Mouse (Mus musculus): ENCODE results near the gene Shisa8.

DNA sequence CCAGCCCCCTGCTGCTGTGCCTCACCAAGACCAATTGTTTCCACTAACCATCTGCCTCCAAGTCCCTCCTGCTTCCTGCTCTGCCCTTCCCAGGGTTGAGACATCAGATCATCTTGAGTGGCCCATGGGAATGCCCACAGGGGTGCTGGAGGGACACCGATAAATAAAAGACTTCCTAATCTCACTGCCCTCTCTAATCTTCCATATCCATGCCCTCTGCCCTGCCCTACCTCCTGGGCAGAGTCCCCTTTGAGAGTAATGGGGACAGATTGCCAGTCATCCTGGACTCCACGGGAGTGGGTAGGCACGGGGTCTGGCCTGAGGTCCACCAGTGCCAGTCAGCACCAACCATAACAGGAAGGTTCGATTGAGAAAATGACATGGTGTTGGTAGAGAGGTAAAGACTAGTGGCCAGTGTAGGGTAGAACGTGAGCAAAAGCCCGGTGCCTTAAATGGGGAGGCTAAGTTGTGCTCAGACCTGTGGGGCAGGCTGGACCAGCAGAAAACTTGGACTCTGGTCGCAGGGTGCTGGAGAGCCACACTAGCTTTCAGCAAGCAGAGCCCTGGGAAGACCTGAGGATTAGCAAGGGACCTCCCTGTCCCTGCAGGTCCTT is 12.1 kb upstream of the Shisa8 start:
- TF ChIP-seq CTCF (IDR thresholded peaks at IDR 0.05; ENCODE audit: low read depth), result no peak
- TF ChIP-seq EP300 (IDR thresholded peaks at IDR 0.05; ENCODE audit: low read depth), result no peak

All from heart, postnatal 0 days (tissue).